Mouse (Mus musculus): ENCODE results near the gene Pax7.

Gene Pax7

DNA sequence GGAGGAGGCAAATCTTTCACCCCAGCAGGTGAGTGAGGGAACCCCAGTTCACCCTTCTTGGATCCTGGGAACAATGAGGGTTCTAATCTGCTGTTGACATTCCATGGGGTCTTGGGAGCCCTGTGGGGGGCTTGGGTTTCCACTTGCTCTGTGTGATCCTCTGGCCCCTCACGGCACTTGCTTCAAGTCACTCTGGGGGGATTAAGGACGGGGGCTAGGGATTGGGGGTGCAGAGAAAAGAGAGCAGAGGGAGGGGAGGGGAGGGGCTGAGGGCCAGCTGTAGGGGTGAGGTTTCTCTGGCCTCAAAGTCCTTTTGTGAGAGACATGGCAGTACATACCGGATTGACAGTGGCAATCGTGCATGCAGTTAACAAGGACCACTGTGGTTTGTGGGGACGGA lies 140.0 kb downstream of the Pax7 start:
- in situ Hi-C loops (cut with MboI, MseI): loop anchor here (10.0 kb wide), 1 partner anchor 161 kb away; no protein-coding TSS in a partner anchor

DNA sequence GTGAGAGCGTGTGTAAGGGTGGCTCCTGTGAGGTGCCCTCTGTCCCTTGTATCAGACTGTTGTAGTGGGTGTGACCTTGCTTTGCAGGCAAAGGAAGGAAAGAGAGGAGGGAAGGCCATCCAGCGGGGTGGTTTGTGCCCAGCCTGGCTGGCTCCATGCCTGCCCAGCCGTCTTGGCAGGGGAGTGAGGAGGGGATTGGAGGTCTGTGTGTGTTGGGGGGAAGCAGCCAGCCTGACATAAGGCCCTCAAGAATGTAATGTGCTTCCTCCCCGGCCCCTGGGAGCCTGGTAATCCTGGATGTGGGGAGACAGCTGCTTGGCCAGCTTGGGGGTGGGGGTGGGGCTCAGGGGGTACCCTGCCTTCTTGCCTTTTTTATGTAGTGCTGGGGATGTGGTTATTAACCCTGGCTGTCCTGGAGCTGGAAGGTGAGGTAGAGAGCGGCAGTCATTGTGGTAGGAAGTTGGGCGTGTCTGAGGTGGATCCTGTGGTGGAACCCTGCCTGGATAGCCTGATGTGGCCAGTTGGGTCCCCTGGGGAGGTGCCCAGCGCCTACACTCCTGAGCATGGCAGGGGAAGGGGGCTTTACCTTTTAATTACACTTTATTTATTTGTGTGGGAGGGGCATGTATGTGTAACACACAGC lies 143.6 kb downstream of the Pax7 start:
- in situ Hi-C loops (cut with MboI, MseI): loop anchor here (10.0 kb wide), 1 partner anchor 165 kb away; no protein-coding TSS in a partner anchor

DNA sequence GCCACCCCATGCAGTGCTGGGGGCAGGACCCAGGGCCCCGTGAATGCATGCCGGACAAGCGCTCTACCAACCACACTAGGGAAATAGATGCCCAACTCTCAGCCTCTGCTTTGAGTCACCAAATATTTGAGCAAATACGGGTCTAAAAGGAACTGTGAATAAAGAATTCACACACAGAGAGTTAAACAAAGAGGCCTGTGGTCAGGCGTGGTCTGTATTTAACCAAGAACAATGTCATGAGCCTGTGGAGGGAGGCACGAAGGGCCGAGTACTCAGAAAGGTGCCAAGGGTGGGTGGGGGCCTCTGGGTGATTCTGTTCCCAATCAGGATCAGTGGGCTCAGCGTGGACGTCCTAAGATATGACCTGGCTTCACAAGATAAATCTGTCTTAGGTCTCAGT lies 145.3 kb downstream of the Pax7 start:
- in situ Hi-C loops (cut with MboI, MseI): no loop called here

All from T-helper 1 cell (primary cell).